Mouse (Mus musculus) spleen, adult 18-20 months (tissue): Measurements from ENCODE around the gene Gm17124.
"Not testable (repeated sequence)": the region's sequence is repeated elsewhere in the genome, so short reads cannot be mapped to it uniquely, and the experiment has no call there.

Source experiments
- DNase-seq, 2 experiments: peaks; one replicate each; pipeline ENCODE4 v3.0.0; 2022; ENCODE audit warnings: mixed read lengths in 2 of 2

The Gm17124 gene

DNA sequence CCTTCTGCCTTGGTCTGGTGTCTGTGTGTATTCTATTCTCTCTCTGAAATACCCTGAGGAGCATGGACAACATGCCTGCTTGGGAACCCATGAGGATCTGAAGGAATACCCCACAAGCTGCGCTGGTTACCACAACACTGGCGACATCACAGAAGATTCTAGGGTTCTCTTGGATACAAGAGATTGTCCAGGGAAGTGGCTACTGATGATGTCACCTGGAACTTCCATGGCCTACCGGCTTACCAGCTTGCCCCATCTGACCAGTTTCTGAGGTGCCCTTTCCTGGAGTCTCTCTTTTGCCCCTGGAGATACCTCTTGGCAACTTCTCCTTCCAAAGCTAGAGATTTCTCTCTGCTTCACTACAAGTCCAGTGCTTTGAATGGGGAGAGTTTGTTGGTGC lies at the start of gene Gm17124:
Gene Gm17124, minus strand, starts transcription at position 101 of the 400 bp plus-strand sequence.
- not testable (repeated sequence) for DNase-seq

DNA sequence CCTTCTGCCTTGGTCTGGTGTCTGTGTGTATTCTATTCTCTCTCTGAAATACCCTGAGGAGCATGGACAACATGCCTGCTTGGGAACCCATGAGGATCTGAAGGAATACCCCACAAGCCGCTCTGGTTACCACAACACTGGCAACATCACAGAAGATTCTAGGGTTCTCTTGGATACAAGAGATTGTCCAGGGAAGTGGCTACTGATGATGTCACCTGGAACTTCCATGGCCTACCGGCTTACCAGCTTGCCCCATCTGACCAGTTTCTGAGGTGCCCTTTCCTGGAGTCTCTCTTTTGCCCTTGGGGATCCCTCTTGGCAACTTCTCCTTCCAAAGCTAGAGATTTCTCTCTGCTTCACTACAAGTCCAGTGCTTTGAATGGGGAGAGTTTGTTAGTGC lies 42.1 kb upstream of the Gm17124 start, which contains the start of gene Gm3633:
Gene Gm3633, minus strand, starts transcription at position 101 of the 400 bp plus-strand sequence.
- DNase-seq, result not testable (repeated sequence)
